Mouse (Mus musculus): ENCODE measurements around the gene Stag3.
A peak's percentile ranks its signal among the peaks of the same experiment; 100 is the strongest.

Gene Stag3

DNA sequence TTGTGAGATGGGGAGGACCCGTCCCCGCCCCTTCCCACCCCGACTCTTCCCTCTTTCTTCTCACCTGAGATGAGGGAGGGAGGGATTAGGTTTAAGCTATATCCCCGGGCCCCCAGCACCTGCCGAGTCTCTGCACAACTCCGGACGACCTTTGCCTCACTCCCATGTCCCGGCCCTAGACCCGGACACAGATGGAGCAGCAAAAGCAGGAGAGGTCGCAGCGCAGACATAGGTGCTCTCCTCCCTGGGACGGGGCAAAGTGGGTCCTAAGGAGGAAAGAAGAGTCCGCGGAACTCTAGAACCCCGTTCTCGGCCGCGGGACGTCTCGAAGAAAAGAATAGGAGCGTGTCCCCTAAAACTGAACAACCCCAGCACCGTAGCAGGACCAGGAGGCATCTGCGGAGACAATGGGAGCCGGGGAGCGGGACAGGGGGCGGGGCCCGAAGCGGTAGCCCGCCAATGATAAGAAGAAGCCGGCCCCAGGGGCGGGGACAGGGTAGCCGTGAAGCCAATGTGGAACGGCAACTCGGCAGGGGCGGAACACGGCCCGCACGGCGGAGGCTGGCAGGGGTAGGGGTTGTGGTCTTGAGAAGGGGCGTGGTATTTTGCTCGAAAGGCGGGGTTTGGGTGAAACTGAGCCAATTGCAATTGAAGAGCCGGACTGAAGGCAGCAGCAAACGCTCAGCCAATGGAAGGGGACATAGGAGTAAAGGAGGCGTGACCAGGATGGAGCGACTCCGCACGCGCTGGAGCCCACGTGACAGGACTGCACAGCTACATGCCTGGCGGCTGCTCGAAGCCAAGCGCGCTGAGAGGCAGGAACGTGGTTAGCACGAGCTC, at the start of gene Stag3, which contains the start of the genes Gm43720 and Gpc2:
TSS of gene Stag3 (plus strand) at position 656 of the 840 bp plus-strand sequence.
TSS of gene Gm43720 (minus strand) at position 374 of the 840 bp plus-strand sequence.
TSS of gene Gpc2 (minus strand) at position 421 of the 840 bp plus-strand sequence.
- peak; percentile 95 for DNase-seq (ENCODE audit: low read depth, low spot score)

DNA sequence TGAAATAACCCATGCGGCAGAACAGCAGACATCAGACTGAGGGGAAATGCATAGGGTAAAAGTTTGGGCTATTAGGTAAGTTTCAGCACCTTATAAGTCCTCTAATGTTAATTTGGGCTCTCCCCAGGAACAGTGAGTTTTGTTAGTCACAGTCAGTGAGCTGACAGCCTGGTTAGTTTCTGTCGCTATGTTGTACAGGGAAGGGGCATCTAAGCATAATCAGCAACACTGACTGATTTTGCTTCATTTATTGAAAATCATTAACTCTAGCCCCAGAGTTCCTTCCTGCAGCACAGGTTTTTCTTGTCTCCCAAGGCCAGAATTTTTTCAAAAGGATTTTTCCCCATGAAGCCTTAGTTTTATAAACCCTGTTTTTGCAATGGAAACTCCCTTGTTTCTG, 46.3 kb upstream of the Stag3 start:
- DNase-seq (ENCODE audit: low read depth, low spot score), result no peak

DNA sequence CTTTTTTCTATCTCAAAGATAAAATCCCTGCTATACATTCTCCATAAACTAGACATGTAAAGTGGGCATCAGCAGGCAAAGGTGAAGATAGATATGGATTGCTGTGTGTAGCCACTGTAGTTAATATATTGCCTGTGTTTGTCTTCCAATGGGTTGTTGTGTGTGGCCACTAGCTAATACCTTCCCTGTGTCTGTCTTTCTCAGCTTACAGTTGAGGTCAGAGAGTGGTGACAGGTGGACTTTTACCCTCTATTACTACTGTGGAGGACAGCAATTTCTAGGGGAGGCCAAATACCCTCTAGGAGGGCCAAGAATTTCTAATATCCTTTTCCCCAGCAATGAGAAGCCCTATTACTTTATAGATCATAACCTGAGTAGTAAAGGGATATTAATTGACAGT, 45.8 kb upstream of the Stag3 start:
- no peak for DNase-seq (ENCODE audit: low read depth, low spot score)

DNA sequence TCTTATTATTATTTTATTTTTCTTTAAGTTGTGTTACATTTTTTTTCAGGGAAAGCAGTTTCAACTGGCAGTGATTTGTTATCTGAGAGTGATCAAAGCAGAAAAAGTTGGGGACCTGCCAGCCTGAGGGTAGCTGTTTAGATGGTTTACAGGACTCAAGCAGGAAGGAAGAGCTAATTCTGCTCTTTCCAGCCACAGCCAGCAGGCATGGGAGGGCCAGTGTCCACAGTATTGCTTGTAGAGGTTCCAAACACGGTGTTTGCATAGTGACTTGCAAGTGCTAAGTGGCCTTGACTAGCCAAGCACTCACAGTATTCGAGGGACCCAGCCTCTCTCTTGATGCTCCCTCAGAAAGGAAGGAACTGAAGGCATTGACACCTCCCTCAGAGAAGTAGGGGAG, 38.5 kb upstream of the Stag3 start:
- no peak for DNase-seq (ENCODE audit: low read depth, low spot score)

DNA sequence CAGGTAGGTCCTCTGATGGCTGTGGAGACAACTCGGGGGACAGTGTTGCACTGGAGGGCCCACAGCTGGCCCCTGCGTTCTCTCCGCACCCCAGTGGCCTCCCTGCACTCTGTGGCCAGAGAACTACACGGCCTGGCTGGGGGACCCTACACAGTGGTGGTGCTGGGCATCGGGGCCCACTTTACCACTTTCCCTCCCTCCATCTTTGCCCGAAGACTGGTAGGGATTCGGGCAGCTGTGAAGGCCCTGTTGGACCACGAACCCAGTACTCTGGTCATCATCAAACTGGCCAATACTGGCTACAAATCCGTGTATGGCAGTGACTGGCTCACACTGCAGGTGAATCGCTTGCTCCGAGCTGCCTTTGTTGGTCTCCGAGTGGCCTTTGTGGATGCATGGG, 28.9 kb upstream of the Stag3 start:
- no peak for DNase-seq (ENCODE audit: low read depth, low spot score)

DNA sequence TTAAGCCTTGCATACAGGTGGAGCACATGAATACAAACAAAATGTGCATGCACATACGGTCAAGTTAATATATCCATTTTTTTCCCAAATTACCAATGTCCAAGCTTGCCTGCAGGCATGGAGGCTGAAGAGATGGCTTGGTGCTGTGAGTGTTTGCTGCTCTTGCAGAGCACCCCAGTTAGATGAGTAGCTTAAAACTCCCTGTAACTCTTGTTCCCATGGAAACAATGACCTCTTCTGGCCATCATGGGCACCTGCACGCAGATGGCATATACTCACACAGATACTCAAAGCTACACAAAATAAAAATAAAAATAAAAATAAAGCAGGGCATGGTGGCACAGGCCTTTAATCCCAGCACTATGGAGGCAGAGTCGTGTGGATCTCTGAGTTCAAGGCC, 27.0 kb upstream of the Stag3 start:
- DNase-seq (ENCODE audit: low read depth, low spot score), result no peak

DNA sequence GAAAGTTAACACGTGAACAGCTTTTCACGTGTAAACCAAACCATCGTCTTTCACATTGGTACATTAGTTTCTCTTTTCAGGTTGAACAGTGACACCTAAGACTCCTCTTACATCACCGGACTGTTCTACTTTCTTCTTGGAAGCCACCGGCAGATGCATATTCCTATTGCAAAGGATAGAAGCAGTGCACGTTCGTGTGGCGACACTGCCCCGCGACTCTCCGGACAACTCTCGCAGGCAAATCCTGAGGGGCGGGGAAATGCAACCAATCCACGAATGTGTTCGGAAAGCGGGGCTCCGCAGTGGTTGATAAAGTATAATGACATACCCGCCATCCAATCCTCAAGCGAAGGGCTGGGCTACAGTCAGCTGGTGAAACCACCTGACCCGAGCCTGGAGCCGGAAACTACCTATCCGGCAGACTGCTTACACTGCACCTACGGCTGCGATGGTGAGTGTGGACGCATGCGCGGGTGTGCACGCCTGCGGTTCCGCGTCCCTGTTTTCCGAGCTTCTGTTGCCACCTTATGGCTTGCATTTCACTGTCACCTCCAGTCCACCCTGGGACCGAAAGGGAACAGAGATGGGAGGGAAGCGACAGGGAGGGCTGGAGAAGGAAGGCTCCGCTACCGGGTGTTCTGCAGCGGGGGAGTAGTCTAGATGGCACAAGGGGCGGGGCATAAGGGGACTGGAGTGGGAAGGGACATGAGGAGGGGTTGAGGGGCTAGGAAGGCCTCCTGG, 24.5 kb upstream of the Stag3 start, which contains the start of gene Lamtor4:
TSS of gene Lamtor4 (plus strand) at position 130 of the 741 bp plus-strand sequence.
- DNase-seq (ENCODE audit: low read depth, low spot score), result peak; percentile 85

DNA sequence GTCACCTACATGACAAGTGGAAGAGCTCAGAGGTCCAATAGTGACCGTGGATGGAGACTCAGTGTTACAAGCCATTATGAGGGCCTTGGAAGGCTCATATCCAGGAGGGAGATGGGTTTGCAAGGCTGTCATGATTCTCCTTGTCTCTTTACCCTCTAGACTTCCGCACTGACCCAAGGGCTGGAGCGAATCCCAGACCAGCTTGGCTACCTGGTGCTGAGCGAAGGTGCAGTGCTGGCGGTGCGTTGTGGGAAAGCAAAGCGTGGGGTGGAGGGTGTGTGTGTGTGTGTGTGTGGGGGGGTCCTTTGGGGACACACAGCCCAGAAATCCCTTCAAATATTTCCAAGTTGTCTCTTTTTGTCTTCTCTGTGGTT, 24.0 kb upstream of the Stag3 start:
- DNase-seq (ENCODE audit: low read depth, low spot score), result no peak

DNA sequence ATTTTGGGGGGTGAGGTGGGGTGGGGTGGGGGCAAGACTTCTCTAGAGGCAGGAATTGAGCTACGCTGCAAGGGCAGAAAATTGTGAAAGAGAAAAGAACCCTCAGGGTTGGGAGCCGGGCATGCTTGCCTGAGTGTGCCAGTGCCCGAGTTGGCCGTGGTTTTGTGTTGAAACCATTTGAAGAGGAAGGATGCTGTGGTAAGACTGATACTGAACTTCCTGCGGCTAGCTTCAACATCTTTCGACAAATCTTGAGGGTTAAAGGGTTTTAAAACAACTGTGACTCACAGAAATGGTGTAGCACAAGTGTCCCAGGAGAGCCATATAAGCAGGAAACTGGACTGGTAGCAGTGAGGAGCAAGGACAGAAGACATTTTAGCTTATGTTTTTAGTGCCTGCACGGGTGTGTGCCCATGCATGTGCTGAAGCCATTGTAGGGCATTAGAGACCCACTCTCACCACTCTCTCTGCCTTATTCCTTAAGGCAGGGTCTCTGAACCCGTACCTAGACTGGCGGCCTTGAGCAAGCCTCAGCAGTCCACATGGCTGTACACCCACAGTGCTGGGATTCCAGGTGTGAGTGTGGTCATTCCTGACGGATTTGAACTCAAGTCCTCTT, 23.0 kb upstream of the Stag3 start:
- no peak for DNase-seq (ENCODE audit: low read depth, low spot score)

DNA sequence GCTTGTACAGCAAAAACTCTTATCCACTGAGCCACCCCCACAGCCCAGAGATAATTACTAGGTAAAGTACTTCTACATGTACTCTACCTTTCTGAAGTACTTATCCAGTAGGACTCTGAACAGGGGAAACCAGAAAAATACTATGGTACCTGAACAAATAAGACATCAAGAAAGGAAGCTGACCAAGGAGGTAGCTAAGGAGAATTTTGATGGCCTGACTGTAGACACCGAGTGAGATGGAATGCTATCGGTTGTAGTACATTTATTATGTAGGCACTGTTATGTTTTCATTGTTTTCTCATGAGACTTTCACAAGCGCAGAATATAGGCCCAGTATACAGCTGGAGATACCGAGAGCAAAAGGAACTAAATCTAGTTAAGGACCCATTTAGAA, 22.5 kb upstream of the Stag3 start:
- no peak for DNase-seq (ENCODE audit: low read depth, low spot score)

DNA sequence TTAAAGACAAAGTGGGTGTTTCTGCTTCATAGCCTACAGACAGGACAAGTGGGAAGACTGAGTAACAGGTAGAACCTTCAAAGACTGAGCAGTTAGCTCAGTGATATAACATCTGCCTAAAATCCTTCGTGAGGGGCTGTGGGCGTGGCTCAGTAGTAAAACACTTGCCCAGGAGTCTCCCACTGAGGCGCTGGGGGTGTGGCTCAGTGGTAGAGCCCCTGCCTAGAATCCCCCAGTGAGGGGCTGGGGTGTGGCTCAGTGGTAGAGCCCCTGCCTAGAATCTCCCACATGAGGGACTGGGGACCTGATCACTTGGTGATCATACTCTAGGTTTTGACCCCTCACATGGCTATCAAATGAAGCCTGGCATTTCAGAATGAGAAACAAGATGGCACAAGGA, 22.0 kb upstream of the Stag3 start:
- no peak for DNase-seq (ENCODE audit: low read depth, low spot score)

DNA sequence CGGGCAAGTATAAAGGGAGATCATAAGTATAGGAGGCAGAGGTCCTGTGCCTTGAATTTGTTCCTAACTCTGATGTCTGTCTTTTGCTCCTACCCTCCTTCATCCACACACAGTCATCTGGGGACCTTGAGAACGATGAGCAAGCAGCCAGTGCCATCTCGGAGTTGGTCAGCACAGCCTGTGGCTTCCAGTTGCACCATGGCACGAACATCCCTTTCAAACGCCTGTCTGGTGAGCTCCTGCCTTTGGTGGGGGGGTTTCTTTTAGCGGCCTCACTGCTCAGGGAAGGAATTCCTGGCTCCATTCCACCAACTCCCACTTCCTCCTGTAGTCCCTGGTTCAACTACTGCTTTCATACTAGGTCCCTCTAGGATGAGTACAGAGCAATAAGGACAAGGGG, 21.5 kb upstream of the Stag3 start:
- DNase-seq (ENCODE audit: low read depth, low spot score), result no peak

DNA sequence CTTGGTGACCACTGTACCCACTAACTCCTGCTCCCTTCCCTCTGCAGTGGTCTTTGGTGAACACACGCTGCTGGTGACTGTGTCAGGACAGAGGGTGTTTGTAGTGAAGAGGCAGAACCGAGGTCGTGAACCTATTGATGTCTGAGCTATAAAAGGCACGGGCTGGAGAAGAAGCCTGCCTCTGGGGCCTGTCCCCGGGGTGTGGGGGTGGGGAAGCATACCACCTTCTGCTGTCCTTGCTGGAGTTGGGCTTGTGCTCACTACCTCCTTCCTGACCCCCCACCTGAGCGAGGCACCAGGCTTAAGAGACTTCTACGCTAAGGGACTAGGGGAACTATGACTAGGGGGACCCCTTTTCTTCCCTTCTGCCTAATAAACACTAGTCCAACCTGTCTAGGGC, 21.0 kb upstream of the Stag3 start:
- no peak for DNase-seq (ENCODE audit: low read depth, low spot score)

DNA sequence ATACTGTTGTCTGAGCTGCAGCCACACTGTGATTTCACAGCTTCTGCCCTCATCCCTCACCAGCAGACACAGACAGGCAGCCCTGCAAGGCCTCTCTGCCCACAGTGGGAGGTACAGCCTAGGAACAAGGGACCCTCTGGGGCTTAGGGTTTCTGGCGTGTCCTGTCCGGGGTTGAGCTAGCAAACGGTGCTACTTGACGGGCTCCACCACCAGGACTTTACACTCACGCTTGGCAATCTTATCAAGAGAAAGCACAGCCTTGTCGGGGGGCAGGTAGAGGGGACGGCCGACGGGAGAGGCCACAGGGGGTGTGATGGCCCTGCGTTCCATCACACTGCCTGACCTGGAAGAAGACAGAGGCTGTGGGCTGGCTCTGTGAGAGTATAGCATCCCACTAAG, 20.0 kb upstream of the Stag3 start:
- no peak for DNase-seq (ENCODE audit: low read depth, low spot score)

DNA sequence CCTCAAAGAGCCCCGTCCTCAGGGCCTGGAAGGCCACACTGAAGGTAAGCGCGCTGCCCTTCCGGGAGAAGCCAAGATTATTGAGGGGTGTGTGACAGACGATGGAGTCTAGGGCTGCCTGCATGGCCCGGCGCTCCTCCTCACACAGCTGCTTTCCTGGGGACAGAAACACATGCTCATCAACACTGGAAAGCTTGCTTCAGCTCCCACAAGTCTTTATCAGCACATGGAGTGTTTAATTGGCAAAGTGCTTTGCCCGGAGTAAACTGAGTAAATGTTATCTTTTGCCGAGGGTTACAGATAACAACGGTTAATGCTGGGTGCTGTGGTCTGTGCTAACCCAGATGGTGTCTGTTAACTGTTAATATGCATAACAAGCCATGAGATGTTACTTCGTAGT, 19.2 kb upstream of the Stag3 start:
- no peak for DNase-seq (ENCODE audit: low read depth, low spot score)

DNA sequence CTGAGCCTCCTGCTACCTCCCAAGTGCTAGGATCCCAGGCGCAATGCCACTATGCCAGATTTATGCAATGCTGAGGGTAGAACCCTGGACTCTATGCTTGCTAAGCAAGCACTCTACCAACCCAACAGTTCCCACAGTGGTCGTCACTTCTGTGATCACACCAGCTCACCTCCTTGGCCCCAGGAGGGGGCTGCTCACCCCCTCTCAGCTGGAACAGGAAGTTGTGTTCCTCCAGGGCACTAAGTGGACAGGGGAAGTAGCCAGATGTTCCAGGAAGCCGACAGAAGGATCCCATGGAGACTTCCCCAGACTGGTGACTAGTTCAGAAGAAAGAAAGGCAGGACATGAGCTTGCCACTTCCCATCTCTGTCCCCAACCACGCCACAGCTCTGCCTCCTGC, 18.0 kb upstream of the Stag3 start:
- DNase-seq (ENCODE audit: low read depth, low spot score), result no peak

DNA sequence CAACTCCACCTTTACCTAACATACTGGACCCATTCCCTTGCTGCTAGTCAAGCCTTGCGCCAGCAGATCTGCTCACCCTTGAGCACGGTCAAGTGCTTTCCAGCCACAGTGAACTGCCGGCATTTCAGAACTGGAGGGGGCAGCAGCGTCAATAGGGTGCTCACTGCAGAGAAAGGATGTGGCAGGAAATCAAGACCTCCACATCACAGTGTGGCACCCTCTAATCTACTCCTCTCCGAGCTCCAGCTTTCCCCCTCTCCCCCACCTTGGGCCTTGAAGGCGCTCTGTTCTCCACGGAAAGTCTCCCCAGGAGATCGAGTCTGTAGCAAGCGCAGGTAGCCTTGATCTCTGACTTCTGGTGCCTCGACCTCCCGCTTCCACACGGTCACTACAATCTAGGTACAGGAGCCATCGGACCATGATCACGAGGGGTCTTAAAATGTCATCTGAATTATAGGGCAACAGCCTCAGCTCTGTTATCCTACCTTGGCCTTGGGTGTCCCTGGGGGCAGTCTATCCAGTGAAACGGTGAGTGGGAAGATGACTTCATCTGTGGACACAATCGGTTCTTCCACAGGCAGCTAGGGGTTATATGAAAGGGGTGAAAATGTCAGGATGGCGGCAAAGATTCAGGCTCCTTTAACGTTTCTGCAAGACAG, 17.3 kb upstream of the Stag3 start:
- no peak for DNase-seq (ENCODE audit: low read depth, low spot score)

DNA sequence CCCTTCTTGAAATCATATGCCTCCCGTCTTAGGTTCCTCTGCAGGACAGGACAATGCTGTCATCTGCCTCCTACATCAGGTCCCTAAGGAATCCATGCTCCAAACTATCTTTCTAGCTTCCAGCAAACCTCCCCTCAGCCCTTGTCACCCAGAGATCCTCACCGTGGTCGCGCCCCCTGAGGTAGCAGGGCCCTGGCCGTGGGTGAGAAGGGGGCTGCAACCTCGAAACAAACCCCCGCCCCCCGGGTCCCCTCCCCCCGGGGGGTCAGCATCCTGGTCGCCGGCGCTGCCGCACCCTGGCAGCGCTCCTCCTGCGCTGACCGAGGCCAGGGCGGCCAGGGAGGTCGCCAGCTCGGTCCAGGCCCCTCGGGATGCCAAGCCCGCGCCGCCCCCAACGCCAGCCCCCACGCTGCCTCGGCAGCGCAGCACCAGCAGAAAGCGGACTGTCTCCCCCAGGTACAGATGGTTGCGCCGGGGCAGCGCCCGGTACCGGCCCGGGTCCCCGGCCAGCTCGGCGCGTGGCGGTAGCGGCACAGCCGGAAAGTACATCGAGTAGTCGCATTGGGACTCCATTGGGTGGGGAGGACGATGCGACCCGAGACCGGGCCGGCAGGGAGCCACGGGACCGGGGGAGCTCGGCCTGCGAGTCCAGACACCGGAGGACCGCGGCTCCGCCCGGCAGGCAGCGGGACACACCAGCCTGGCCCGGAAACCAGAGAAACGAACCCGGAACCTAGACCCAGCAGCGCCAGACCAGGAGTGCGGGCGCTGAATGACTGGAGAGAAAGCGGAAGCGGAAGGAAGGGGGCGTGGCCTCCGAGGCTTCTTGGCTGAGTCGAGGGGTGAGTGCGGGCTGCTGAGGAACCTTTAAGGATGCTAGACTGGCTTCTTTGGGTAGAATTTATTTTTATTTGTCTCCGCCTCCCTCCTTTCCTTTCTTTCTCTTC, 16.5 kb upstream of the Stag3 start, which contains the start of gene BC037034:
TSS of gene BC037034 (minus strand) at position 774 of the 947 bp plus-strand sequence.
- DNase-seq (ENCODE audit: low read depth, low spot score), result peak; percentile 77

DNA sequence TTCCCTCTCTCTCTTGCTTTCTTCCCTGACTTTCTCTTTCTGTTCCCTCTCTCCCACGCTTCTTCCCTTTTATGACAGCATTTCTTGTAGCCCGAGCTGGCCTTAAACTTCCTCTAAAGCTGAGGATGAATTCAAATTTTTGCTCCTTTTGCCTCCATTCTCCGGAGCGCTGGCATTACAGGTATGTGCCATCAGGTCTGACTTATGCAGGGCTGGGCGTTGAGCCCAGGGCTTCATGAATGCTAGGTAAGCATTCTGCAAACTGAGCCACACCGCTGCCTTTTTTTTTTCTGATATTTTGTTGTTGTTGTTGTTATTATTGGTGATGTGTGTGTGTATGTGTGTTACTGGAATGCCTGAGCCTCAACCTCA, 15.8 kb upstream of the Stag3 start:
- DNase-seq (ENCODE audit: low read depth, low spot score), result no peak

DNA sequence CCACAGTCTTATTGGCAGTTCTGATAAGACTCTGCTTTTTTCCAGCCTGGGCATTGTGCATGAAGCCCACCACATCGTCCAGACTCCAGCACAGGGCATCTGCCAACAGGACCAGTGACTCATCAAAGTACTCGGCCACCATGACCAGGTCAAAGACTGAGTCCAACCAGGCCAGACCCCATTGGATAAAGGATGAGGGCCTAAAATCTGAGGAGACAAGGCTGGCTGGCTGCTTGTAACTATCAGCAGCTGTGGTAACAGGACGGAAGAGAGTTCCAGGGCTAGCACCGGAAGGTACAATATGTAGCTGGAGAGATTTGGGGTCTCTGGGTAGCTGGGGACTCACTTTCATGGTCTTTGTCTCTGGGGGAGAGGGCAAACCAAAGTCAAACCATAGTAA, 14.3 kb upstream of the Stag3 start:
- no peak for DNase-seq (ENCODE audit: low read depth, low spot score)

DNA sequence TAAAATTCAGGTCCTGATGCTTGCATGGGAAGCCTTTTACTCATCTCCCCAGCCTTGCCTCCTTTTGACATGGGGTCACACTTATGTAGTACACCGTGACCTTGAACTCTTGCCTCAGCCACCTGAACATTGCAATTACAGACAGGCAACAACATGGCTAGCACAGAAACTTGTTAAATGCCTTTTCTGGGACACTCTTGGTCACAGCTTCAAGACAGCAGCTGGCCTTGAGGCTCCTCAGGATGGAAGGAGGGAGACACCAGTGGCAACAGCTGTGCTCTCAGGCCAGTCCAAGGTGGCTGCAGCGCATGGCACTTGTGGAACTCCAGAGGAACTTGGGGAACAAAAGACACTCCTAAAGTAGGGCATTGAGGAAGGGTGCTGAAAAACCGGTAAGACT, 12.9 kb upstream of the Stag3 start:
- DNase-seq (ENCODE audit: low read depth, low spot score), result no peak

Measured in embryo, embryonic 11.5 days (tissue).